Mouse (Mus musculus): ENCODE results near the gene Akirin2.

DNA sequence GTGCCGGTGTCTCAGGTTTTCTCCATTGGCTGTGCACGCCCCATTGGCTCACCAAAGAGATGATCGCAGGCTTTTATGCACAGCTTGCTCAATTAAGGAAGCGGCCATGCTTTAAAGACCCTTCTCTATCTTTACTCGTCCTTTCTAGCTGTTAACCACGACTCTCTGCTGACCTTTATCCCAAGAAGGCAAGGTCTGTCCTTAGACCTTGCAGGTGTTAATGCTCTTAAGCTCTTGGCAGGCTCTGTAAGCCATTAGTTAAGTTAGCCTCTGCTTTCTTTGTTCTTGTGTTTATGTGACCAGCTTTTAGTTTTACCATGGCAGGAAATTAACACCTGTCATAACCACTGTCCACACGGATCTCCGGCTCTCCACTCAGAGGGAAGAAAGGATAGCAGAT, 65.4 kb downstream of the Akirin2 start:
- no peak for TF ChIP-seq CTCF (IDR thresholded peaks at IDR 0.05; ENCODE audit: low read depth, low read length)
- no peak for TF ChIP-seq POLR2A (IDR thresholded peaks at IDR 0.05; ENCODE audit: borderline replicate concordance, low read depth, low read length)
